Mouse (Mus musculus) erythroblast, adult 5-6 weeks (primary cell): ENCODE data around the gene Jazf1. TPM values are rescaled to one million over a fixed set of nuclear protein-coding genes. Genes with fewer than 3 reads are reported as not detected.

Experiments used
- ATAC-seq: replicated peaks from 2 replicates; pipeline ENCODE4 v1.8.0; 2016; ENCODE audit warnings: moderate number of reproducible peaks, mild to moderate bottlenecking, moderate TSS enrichment, inconsistent platforms; ENCODE audit not compliant: poor library complexity, low FRiP score, severe bottlenecking
- total RNA-seq, 2 experiments: library from RNA; stranded (forward) in 1 of 2; stranded (reverse) in 1 of 2; fragments of 150-400 nt in 1 of 2; fragments of 200-764, 138-1000 nt in 1 of 2; gene quantifications; 2 replicates each; pipeline versions ENCODE4 v1.2.3 to v1.2.4; 2015 to 2017; ENCODE audit warnings: low replicate concordance in 2 of 2

Gene Jazf1
- total RNA-seq, 2 experiments from 2014 or later = not detected

DNA sequence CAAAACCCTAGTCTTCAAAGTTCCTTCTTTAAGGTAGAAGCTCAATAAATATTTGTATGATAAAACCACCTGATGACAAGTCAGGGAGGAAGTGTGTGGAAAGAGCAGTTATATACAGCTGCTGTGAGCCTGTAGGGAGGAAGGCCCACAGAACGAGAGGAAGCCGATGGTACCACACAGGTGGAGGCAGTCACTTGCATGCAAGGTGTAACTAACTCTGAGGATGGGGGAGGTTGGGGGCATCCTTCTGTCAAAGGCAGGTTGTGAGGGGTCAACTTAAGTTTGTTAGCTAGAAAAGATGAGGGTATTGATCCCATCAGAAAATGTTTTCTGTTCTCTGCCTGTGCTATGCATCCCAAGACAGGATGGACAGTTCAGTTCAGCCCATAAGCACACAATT lies 200.1 kb downstream of the Jazf1 start:
- ATAC-seq = no peak

DNA sequence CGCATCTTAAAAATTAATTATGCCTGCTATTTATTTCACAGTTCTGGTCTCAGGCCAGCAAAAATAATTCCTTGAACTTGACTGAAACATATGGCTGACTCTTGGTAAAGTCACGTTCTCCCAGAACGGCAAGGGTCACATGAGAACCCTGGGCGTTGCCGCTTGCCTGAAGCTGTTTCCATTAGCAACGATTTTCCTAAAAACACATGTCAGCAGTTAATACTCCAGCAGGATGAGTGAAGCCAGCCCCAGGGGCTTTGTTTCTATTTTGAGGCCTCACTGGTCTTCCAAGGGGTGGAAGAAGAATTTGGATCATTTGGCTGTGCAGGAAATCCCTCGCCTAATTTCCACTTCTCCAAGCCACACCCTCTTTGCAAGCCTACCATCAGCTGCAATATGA lies 206.5 kb downstream of the Jazf1 start:
- ATAC-seq = no peak

DNA sequence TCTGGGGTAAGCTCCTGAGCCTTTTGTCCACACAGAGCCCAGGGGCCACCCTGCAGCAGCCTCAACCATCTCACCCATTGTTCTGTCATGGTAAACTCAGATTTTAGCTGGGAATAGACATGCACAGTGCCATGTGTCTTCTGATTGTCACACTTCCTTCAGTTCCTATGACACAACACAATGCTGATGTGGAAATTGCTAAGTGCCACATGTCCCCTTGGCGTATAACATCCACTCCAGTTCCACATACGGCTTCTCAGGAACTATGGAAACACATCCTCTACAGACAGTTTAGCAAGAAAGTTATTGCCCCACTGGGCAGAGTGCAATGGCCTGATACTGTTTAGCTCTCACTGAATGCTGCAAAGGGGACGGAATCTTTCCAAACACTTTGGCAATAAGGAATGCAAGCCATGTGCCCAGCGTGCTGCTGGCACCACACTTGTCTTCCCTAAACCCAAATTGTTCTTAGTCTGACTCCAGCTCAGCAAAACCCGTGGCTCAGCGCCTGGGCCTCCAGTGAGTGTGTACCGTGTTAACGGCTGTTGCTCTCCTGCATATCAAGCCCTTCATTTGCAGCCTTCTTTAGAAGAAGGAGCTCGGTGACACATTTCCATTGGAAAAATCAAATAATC lies 207.1 kb downstream of the Jazf1 start:
- ATAC-seq = no peak

DNA sequence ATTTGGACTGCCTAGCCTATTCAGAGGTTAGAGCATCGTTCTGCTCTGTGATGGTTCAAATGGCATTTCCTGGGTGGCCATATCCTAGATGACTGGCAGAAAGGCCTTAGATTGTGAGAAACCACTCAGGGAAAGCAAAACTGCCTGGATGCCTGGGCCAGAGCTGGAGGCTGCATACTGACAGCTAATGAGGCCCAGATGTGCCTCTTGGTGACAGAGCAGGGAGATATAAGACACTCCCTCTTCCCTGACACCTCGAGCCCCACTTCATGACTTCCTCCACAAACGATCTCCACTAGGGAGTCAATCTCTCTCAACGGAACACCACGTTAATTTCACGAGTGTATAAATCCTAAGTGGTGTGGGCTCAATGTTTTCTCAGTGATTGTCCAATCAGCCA lies 207.7 kb downstream of the Jazf1 start:
- ATAC-seq = no peak

DNA sequence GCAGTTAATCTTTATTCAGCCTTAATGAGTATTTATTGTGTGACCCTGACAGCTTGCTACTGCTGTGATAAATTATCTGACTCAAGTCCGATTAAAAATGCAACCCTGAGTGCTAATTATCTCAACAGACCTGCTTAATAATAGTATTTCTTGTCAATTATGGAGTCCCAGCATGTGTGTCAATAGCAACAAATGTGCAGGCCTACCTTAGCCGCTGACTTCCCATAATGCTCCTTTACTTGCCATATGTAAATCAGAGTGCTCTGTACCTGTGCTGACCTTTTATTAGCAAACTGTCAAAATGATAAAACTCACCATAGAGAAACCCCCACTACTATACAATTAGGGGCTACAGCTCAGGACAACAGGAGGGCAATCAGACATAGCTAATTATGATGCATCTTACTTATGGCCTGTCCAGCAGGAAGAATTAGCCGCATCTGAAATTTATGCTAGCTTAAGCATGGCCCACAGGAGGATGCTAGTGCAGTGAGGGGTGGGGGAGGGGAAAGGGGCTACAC lies 209.5 kb downstream of the Jazf1 start:
- ATAC-seq = no peak

DNA sequence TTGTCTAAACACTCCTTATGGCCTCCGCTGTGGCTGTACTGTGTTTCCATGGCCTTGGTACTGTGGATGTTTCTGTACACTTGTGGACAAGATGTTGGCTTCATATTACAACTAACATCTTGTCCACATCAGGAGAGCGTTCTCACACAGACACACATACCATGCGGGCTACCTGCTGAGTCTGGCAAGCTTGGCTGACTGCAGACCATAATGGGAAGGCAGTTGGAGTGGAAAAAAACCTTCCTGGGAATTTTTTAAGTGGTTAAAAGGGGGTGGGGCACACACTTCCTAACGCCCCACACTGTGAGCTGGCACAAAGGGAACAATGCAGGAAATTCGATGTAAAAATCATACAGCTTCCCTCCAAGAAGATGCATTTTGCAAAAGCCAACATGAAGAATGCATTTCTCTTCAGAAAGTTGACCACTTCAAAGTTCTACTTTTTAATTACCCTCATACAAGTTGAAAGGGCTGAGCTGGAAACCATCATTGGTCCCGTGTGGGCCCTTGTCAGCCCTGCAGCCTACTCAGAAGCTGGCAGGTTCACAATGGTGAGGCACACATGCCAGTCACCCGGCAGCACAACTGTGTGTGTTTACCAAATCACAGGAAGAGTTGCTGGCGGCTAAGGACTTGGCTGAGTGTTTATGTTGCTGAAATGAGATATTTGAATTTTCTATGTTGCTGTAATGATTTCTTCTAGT lies 215.9 kb downstream of the Jazf1 start:
- ATAC-seq = no peak

DNA sequence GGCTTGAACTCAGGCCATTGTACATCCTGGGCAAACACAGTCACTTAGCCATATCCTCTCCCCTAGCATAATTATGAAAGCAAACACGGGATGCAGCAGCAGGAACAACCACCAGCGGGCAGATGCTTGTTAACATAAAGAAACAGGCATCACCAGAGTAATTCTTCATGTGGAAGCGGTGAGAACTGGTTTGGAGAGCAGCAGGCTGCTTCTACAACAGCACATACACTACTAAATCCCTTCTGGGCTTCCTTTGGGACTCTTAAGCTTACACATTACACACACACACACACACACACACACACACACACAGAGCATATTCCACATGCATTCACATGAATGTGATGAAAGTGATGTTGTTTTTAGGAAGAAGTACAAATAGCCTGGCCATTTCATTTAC lies 216.5 kb downstream of the Jazf1 start:
- no peak for ATAC-seq

DNA sequence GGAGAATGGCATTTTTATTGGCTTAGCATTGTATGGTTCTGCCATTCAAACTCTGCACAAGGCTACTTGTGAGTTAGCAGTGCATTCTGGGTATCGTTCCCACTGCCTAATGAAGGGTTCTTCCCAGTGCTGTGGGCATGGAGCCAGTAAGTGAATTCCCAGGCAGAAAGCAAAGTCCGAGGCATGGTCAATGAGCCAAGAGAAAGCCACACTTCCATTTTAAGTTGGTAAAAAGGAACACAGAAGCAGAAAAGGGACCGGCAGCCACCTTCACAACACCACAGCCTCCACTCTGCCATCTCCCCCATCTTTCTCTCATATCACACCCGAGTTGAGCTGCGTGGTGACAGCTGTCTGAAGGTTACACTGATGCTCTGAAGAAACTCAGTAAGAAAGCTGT lies 217.4 kb downstream of the Jazf1 start:
- ATAC-seq = no peak

DNA sequence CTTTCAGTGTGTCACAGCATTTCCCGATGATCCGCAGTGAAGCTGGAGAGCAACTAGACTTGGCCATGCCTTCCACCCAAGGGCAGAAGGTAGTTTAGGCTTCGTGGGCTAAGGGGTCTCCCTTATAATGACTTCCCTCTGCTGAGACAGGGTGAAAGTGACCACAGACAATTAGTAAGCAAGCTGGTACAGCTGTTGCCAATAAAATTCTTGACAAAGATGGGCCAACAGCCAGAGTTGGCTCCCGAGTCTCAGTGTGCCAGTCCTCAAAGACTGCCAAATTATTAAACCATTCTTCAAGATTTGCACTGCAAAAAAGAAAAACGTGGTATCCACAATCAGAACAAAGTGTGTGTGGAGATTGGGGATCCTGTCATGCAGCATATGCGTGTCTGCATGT lies 220.2 kb downstream of the Jazf1 start:
- ATAC-seq = no peak

DNA sequence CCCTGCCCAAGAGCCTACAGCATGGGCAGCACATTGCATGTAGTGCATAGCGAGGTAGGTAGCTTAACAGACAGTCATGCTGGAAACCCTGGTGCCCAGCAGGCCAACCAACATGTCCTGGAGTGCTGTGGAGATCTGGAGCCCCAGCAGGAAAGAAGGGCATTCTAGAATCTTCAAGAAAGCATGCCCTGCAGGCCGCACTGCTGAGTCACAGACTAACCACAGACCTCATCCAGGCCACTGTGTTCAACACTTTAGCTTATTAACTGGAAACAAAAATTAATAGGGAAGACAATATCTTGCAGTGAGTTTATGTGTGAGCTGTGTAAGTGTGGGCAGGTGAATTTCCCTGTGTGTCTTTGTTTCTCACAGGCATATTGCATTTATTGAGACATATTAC lies 222.1 kb downstream of the Jazf1 start:
- ATAC-seq = no peak

DNA sequence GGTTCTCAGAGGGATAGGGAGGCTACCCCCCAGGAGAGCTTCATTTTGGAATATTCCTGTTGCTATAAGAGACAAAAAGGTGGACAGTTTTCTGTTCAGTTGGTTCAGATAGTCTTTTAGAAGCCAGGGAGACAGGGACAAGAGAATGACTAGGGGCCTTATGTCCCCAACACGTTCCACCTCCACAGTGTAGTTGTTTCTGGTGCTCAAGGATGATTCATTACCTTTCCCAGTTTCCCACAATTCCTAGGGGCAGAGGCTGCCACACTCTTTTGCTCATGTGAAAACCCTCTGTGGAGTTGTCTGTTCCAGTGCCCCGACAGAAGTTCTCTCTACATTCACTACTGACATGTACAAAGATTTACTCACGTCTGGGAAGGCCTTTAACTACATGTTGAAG lies 223.7 kb downstream of the Jazf1 start:
- ATAC-seq = no peak

DNA sequence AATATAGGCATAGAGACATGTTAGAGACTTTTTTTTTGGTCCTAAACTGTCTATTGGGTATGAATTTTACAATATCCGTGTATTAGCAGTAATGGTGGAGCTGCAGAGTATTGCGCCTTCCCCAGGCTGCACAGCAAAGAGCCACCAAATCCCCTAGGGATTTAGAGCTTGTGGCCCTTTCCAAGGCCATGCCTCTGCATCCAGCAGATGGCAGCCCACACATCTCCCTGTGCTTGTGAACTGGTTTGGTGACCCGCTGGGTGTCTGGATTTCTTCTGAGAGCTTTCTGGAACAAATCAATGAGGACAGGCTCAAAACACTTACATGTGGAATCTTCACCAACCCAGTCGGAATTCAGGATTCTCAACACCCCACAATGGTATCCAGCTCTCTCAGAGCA lies 225.4 kb downstream of the Jazf1 start:
- ATAC-seq = no peak

DNA sequence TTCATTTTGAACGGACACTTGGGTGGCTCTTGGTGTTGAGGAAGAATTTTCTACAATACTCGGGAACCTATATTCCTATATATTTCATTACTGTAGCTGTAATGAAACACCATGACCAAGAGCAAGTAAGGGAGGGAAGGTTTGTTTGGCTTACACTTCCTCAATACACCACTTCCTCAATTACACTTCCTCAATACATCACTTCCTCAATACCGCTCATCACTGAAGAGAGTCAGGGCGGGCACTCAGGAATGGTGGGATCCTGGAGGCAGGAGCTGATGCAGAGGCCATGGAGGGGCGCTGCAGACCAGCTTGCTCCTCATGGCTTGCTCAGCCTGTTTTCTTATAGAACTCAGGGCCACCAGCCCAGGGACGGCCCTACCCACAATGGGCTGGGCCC lies 225.8 kb downstream of the Jazf1 start:
- ATAC-seq = no peak

DNA sequence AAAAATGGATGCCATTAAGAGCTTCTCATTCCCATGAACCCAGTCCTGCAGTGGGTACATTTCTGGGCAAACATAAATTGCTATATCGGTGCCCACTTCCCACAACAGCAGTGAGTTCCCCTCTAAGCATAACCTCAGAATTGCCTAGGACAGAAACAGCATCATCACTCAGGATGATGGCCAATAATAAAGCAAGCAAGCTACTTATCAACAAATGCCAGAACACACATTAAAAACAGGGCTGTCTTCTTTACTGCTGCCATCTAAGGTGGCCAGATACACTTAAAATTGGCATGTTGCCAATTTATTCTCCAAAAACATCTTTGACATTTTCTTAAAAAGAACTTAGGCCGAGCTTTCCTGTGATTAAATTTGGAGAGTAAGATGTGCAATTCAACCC lies 226.8 kb downstream of the Jazf1 start:
- ATAC-seq = peak; percentile 73

DNA sequence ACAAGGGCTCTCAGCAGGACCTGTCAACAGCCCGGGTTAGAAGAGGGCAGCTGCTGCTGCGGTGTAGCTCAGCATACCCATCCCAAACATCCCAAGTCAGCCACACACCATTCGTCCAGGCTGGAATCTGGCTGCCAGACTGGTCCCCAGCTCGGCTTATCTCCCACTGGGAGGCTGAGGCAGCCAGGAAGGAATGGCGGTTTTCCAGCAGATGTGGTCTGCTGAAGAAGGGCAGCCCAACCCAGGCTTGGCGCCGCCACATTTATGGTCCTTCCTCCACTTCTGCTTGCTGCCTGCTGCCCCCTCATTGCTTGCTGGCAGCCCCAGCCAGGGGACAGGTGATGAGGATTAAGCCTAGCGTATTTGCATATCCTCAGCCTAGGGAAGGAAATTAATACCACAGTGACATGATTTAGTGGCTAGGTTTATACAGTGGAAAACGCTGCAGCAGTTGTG lies 227.8 kb downstream of the Jazf1 start:
- ATAC-seq = no peak

DNA sequence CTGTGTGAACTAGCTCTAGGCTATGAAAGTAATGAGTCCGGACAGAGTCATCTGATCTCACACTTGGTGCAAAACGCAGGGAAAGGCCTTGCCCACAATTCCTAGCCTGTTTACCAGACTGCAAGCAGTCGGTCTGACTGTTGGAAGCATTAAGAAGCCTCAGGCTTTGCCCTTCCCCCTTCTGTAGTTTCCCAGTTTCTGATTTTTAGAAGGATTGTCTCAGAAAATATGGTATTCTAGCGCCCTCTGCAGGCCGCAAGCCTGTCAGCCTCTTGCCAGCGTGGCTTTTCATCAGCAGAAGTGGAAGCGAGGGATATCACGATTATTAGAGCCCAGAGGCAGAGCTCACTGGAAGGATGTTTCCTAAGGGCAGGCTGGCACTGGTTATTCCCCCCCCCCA lies 229.7 kb downstream of the Jazf1 start:
- peak; percentile 51; the same call in 1 of the 2 replicates for ATAC-seq

DNA sequence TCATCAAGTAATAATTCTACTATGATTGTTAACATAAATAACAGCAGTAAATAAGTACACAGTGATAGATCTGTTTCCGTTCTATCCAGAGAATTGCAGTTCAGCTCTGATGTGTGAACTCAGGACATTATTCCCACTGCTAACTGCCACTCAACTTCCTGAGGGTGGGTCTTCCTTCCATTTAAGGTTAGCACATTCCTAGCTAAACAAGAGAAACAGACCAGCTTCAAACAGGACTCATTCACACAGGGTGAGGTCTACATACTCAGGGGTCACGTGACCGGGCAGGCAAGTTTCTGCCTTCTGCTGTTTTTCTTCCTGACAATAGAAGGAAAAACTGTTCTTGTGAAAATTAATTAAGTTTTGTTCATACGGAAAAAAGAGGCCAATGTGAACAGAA lies 230.6 kb downstream of the Jazf1 start:
- ATAC-seq = no peak

DNA sequence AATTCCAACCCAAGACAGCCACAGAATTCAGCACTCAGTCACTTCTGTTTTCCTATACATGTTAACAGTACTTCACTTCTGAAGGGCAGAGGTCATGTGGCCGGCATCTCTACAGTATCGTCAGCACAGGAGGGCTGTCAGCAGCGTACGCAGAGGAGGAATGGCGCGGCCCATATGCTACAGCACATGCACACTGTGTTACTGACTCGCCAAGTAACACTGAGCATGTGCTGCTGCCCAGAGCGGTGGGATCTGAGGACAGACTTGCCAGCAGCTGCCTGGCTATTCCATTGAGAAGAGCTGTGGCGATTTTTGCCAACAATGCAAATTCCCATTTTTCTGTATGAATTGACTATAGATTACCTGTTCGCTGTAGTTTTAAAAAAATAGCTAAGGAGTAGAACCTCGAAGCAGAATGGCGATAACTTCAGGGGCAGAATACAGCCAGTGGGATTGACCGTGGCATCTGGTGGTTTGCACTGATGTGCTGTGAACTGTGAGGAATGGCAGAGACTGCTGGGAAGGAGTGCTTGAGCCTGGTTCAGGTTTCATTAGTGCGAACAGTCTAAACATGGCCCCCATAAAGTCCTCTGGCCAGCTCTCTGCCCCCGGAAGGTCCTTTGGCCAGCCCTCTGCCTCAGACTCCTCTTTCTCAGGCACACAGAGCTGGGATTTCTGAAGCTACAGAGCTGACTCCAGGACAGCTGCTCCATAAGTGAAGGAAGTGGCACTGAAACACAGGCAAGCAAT lies 232.1 kb downstream of the Jazf1 start:
- no peak for ATAC-seq

DNA sequence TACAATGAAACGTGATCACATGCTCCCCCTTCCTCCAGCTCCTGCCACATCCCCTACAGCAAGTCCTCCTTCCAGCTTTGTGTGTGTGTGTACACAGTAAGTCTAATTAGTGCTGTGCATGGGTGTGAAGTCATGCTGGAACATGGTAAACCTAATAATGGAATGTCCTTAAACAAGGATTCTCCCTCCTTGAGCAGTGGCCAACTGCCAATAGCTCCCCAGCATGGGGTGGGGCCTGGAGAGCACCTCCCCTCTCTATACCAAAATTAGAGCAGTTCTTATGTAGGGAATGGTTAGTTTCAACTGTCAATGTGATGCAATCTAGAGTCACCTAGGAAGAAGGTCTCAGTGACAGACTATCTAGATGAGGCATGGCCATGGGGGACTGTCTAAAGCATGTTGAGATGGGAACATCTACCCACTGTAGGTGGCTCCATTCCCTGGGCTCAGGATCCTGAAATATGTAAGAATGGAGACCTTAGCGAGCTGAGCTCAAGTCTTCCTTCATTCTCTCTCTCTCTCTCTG lies 240.6 kb downstream of the Jazf1 start:
- ATAC-seq = no peak

DNA sequence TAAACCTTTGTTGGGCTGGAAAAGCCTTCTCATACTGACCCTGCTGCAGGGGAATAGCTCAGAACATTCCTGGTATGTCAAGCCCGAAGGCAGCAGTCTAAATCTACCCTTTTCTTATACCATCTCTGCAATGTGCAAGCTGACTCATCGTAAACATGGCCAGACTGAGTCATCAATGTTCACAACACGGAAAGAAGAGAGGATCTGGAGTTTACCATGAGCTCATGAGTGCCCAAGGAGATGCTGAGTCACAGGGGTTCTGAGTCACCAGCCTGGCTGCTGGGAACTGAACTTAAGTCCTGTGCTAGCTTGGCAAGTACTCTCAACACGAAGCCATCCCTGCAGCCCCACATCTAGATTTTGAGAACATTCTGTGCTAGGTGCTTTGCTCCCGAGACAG lies 242.9 kb downstream of the Jazf1 start:
- ATAC-seq = peak; percentile 72
